Mouse (Mus musculus) embryo, embryonic 11.5 days (tissue): Measurements from ENCODE around the gene Vmn2r13.
"Not testable (repeated sequence)": the region's sequence is repeated elsewhere in the genome, so short reads cannot be mapped to it uniquely, and the experiment has no call there.

Source experiments
- DNase-seq: peaks from one replicate; pipeline ENCODE4 v3.0.0-alpha.2; 2012; ENCODE audit warnings: low read depth, low spot score

Gene Vmn2r13

DNA sequence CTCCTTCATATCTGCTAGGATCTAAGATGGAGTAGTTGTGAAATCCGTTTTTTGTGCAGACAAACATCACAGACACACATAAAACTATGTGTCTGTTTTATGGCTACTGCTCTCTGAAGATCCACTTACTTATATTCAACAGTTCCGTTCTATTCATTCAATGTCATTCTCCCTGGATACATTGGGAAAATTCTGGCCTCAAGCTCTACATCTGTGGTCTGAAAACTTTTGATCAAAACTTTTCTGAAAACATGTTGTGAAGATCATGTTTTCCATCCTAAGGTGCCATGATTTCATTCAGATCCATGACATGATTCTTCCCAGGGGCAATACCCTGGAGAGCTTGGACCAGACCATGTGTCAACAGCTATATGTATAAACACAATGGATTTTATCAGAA lies at the start of gene Vmn2r13:
Vmn2r13 (minus strand) TSS at position 101 of the 400 bp plus-strand sequence.
- not testable (repeated sequence) for DNase-seq

- no peak for DNase-seq
Observed at GRCm38 (mm10) chr5:109224608-109225007, 32.6 kb upstream of the Vmn2r13 start, which contains the start of gene Vmn2r14. Vmn2r14 (minus strand) TSS chr5:109224708.

DNA sequence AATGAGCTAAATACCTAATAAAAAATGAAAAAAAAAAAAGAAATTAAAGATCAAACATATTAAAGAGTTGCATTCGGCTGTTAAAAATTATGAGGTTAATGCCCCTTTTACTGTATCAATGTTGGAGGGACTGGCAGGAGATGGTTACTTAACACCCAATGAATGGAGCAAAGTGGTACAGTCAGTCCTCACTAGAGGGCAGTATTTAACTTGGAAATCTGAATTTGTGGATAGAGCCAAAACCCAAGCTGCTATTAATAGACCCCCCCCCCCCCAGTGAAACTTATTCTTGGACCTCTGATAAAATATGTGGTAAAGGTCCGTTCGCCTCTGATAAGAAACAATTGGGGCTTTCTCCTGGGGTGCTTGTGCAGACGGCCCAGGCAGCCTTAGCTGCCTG lies 25.1 kb downstream of the Vmn2r13 start:
- DNase-seq, result not testable (repeated sequence)

DNA sequence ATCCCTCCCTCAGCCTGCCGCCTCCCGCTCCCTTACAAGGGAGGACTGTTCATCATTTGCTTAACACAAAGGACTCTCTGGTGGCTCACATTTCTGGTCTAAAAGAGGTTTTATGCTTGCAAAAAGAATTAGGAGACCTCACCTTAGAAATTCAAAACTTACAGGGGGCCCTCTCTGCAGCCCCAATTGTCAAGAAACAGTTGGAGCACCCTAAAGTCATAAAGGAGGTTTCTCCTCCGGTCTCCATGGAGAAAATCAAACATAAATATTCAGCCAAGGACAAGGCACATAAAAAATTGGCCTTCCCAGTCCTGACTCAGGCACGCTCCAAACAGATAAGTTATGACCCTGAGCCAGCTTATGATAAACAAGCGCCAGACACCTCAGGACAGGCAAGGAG lies 31.9 kb downstream of the Vmn2r13 start:
- DNase-seq, result no peak

DNA sequence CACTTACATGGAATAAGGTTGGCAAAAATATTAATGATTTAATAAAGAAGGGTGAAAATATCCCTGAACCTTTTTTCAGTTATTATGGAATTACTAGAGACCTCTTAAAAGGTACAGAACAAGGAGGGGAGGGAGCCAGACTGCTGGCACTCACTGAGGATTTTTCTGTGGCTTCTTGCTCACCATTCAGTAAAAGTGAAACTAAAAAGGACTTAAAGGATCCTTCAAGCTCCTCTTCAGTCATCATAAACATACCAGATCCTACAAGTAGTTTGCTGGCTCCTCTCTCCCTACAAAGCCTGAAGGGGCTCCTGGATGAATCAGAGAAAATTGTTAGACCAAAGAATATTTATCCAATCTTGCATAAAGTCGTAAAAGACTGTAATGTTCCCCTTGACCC lies 32.4 kb downstream of the Vmn2r13 start:
- not testable (repeated sequence) for DNase-seq

DNA sequence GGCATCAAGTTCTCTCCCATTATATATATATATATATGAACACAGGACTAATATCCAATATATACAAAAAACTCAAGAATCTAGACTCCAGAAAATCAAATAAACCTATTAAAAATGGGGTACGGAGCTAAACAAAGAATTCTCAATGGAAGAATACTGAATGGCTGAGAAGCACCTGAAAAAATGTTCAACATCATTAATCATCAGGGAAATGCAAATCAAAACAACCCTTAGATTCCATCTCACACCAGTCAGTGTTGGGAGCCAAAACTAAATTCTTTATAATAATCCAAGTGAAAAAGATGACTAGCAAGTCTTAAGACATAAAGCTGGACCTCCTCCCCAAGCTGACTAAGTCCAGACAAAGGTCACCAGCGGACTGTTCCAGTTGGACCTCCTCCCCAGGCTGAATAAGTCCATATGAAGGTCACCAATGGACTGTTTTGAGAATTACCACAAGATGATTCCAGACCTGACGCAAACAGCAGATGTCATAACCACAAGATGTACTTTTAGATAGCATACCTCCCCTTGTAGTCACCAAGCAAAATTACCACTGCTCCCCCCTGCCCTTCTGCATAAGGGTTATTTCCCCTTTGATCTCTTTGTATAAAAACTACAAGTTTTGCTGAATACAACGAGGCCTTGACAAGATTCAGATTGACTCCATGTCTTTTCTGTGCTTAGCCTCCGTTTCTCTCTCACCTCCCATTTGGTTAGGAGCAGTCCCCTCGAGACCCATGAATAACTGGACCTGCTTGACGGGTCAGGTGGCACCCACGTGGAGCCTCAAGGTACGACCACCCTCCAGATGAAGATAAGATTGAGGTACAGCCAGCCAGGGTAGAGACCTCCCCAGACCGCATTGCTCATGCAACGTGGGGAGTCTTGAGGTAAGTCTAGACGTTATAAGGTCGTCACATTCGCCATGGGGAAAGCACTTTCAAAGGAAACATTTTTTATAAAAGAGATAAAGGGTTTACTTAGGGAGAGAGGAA lies 33.2 kb downstream of the Vmn2r13 start:
- DNase-seq, result not testable (repeated sequence)

DNA sequence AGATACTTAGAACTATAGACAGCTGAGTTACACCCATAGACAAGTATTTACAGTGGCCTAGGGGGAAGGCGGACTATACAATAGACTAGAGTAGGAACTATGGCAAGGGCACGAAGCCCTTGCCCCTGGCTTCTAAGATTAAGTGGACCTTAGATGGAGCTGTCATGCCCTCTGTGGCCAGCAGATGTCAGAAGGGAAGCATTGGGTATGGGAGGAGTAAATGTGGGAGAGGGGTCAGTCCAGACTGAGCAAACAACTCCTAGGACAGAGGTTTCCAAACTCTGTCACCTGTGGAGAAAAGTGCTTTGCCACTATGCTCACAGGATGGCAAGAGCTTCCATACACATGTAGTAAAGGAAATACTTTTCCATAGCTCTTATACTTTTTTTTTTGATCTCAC lies 52.5 kb downstream of the Vmn2r13 start:
- DNase-seq, result no peak

- no peak for DNase-seq
Observed at GRCm38 (mm10) chr5:109136731-109137130, 55.3 kb downstream of the Vmn2r13 start.
